Mouse (Mus musculus) lung, embryonic 14.5 days (tissue): ENCODE measurements around the gene B3gnt3. TPM values are rescaled to one million over a fixed set of nuclear protein-coding genes. Genes with fewer than 3 reads are reported as not detected.
A peak's percentile ranks its signal among the peaks of the same experiment; 100 is the strongest.
"Not testable (repeated sequence)": the region's sequence is repeated elsewhere in the genome, so short reads cannot be mapped to it uniquely, and the experiment has no call there.

Source experiments
- ATAC-seq: fragments of 200-750 bp; cut with Nextera tagmentation; 2 replicates; pipeline ENCODE4 v1.8.0; 2017; ENCODE audit warnings: mild to moderate bottlenecking, moderate TSS enrichment, moderate library complexity; ENCODE audit not compliant: insufficient read depth
- DNase-seq: peaks from one replicate; pipeline ENCODE4 v3.0.0-alpha.2; 2015
- H3K27ac ChIP-seq: fragments of 300-500 bp; sonication (generic); 2 replicates; pipeline ENCODE4 v1.5.1; 2014; ENCODE audit warnings: low read depth, mild to moderate bottlenecking, moderate library complexity
- H3K27me3 ChIP-seq: fragments of 300-500 bp; sonication (generic); 2 replicates; pipeline ENCODE4 v1.6.1; 2014; ENCODE audit warnings: low read length, control low read depth; ENCODE audit not compliant: insufficient read depth
- H3K36me3 ChIP-seq: fragments of 300-500 bp; sonication (generic); 2 replicates; pipeline ENCODE4 v1.6.1; 2014; ENCODE audit warnings: control low read depth; ENCODE audit not compliant: insufficient read depth
- H3K4me1 ChIP-seq: fragments of 300-500 bp; sonication (generic); 2 replicates; pipeline ENCODE4 v1.6.1; 2014; ENCODE audit warnings: antibody characterized with exemption, control low read depth; ENCODE audit not compliant: insufficient read depth
- H3K4me2 ChIP-seq: fragments of 300-500 bp; sonication (generic); 2 replicates; pipeline ENCODE4 v1.6.1; 2014; ENCODE audit warnings: mild to moderate bottlenecking
- H3K4me3 ChIP-seq: fragments of 300-500 bp; sonication (generic); 2 replicates; pipeline ENCODE4 v1.5.1; 2014; ENCODE audit warnings: low read depth, low read length
- H3K9ac ChIP-seq: fragments of 300-500 bp; sonication (generic); 2 replicates; pipeline ENCODE4 v1.6.1; 2014
- H3K9me3 ChIP-seq: fragments of 300-500 bp; sonication (generic); 2 replicates; pipeline ENCODE4 v1.6.1; 2016; ENCODE audit warnings: low read depth, low read length, control low read depth
- CTCF ChIP-seq: IDR thresholded peaks from 2 replicates; pipeline ENCODE4 v1.5.1; 2016; ENCODE audit warnings: antibody characterized with exemption, low read depth
- WGBS: fragments of 180-500 bp; shearing (Covaris S2); extraction: QIAGEN DNeasy Blood & Tissue Kit; methylation state at CpG from one replicate; pipeline ENCODE4 v1.1.7; 2014; 5-methylcytosine and 5-hydroxymethylcytosine counted together
- polyA plus RNA-seq: library from polyadenylated mRNA; unstranded; fragments of >200 nt; fragmentation: Nextera tagmentation; extraction: Ambion mirVana; gene quantifications from 2 replicates; pipeline ENCODE4 v1.2.1, GENCODE M21; 2014

Gene B3gnt3
- polyA plus RNA-seq, 1 experiment from 2014 or later, result 2.3 TPM

GRCm38 (mm10) chr8:71695456-71695855 is 6.1 kb downstream of the B3gnt3 start:
- H3K9me3 ChIP-seq, H3K27ac ChIP-seq, H3K4me3 ChIP-seq, H3K4me2 ChIP-seq, H3K36me3 ChIP-seq, DNase-seq, ATAC-seq, H3K4me1 ChIP-seq, H3K9ac ChIP-seq: not testable (repeated sequence)
- peak; percentile 38 for TF ChIP-seq CTCF
- 64% methylated on average over 12 of the region's 12 CpGs for WGBS
- H3K27me3 ChIP-seq, result peaks cover 74% of the 10 kb centered on the region

- Histone ChIP-seq H3K9ac (no peak overlapping the region), H3K4me3 (peak overlapping the region; percentile 14; the same call in 1 of the 2 replicates), H3K27ac (no peak overlapping the region), H3K4me2 (peak overlapping the region; percentile 33; the same call in 1 of the 2 replicates), H3K27me3 (peaks cover 77% of the 10 kb centered on the region), H3K4me1 (no peaks in the 10 kb centered on the region), H3K36me3 (no peaks in the 10 kb centered on the region), H3K9me3 (no peaks in the 10 kb centered on the region)
- TF ChIP-seq CTCF, result no peak
- 10% methylated on average over 68 of the region's 68 CpGs for WGBS
- 0 out of 2 replicates have a peak, but pooled peaks have one; percentile 36 for ATAC-seq
- no peak for DNase-seq
These were observed 8.2 kb downstream of the B3gnt3 start for GRCm38 (mm10) chr8:71693166-71694041.

- 7% methylated on average over 30 of the region's 30 CpGs for WGBS
- no peak for TF ChIP-seq CTCF
- DNase-seq, result no peak
- no peaks in the 10 kb centered on the region for H3K9me3 ChIP-seq
- H3K9ac ChIP-seq, result no peak overlapping the region
- no peak for ATAC-seq
- no peak overlapping the region for H3K4me2 ChIP-seq
- H3K36me3 ChIP-seq, result no peaks in the 10 kb centered on the region
- H3K4me1 ChIP-seq, result no peaks in the 10 kb centered on the region
- H3K27me3 ChIP-seq, result peaks cover 83% of the 10 kb centered on the region
- no peak overlapping the region for H3K27ac ChIP-seq
- H3K4me3 ChIP-seq, result no peak overlapping the region
These were observed 9.1 kb downstream of the B3gnt3 start for GRCm38 (mm10) chr8:71692509-71692908.

GRCm38 (mm10) chr8:71689028-71689427 is 12.6 kb downstream of the B3gnt3 start, which contains the start of gene Insl3:
Insl3 (plus strand) TSS chr8:71689214.
- WGBS, result 11% methylated on average over 33 of the region's 33 CpGs
- no peak for ATAC-seq
- no peak for DNase-seq
- H3K36me3 ChIP-seq, result no peaks in the 10 kb centered on the region
- H3K27ac ChIP-seq, result no peak within 1 kb of the TSS
- no peaks in the 10 kb centered on the region for H3K9me3 ChIP-seq
- no peak within 1 kb of the TSS for H3K9ac ChIP-seq
- H3K4me2 ChIP-seq, result no peak within 1 kb of the TSS
- no peak for TF ChIP-seq CTCF
- peaks cover 6% of the 10 kb centered on the region; the same call in 1 of the 2 replicates for H3K4me1 ChIP-seq
- H3K4me3 ChIP-seq, result no peak within 1 kb of the TSS
- H3K27me3 ChIP-seq, result peaks cover 100% of the 10 kb centered on the region

GRCm38 (mm10) chr8:71687616-71688015 is 14.0 kb downstream of the B3gnt3 start:
- 10% methylated on average over 8 of the region's 8 CpGs for WGBS
- ATAC-seq (no peak), DNase-seq (no peak)
- Histone ChIP-seq H3K27me3 (peaks cover 100% of the 10 kb centered on the region), H3K27ac (no peak overlapping the region), H3K4me1 (peaks cover 6% of the 10 kb centered on the region; the same call in 1 of the 2 replicates), H3K4me3 (no peak overlapping the region), H3K9me3 (no peaks in the 10 kb centered on the region), H3K4me2 (no peak overlapping the region), H3K36me3 (no peaks in the 10 kb centered on the region), H3K9ac (no peak overlapping the region)
- no peak for TF ChIP-seq CTCF

GRCm38 (mm10) chr8:71686143-71686734 is 15.3 kb downstream of the B3gnt3 start:
- peak overlapping the region; percentile 23 for H3K4me3 ChIP-seq
- H3K27me3 ChIP-seq, result peaks cover 100% of the 10 kb centered on the region
- no peak for TF ChIP-seq CTCF
- H3K9me3 ChIP-seq, result no peaks in the 10 kb centered on the region
- peak overlapping the region; percentile 53 for H3K4me2 ChIP-seq
- DNase-seq (peak; percentile 83), ATAC-seq (peak; percentile 78)
- 2% methylated on average over 23 of the region's 23 CpGs for WGBS
- no peak overlapping the region for H3K27ac ChIP-seq
- H3K36me3 ChIP-seq, result no peaks in the 10 kb centered on the region
- peaks cover 6% of the 10 kb centered on the region; the same call in 1 of the 2 replicates for H3K4me1 ChIP-seq
- no peak overlapping the region for H3K9ac ChIP-seq

GRCm38 (mm10) chr8:71685573-71685972 is 16.0 kb downstream of the B3gnt3 start:
- Histone ChIP-seq H3K27ac (no peak overlapping the region), H3K27me3 (peaks cover 100% of the 10 kb centered on the region), H3K4me3 (peak overlapping the region; percentile 23; the same call in 1 of the 2 replicates), H3K4me1 (peaks cover 6% of the 10 kb centered on the region; the same call in 1 of the 2 replicates), H3K9ac (no peak overlapping the region), H3K36me3 (no peaks in the 10 kb centered on the region), H3K4me2 (peak overlapping the region; percentile 53), H3K9me3 (no peaks in the 10 kb centered on the region)
- DNase-seq (peak; percentile 41), ATAC-seq (peak; percentile 5; the same call in 1 of the 2 replicates)
- WGBS, result 5% methylated on average over 29 of the region's 29 CpGs
- TF ChIP-seq CTCF, result peak; percentile 46
